Mouse (Mus musculus) Patski (cell line): Measurements from ENCODE around the gene Apba1. TPM values are rescaled to one million over a fixed set of nuclear protein-coding genes. Genes with fewer than 3 reads are reported as not detected.

Source experiments
- ATAC-seq: fragments of 100-300 bp; one replicate; pipeline ENCODE4 v1.8.0; 2021
- CTCF ChIA-PET: fragments of 350-600 bp; sonication (Branson Sonifier 250); formaldehyde crosslinking; loops from one replicate; lab custom pipeline; 2022; ENCODE audit warnings: inconsistent platforms; lab: Charles Lee
- POLR2A ChIA-PET: fragments of 350-600 bp; sonication (Branson Sonifier 250); formaldehyde crosslinking; loops from one replicate; lab custom pipeline; 2022; ENCODE audit warnings: antibody characterized with exemption, inconsistent platforms; lab: Charles Lee
- DNase-seq: peaks from one replicate; pipeline ENCODE4 v3.0.0-alpha.2; 2011; ENCODE audit warnings: low read depth, low spot score
- H3K27me3 ChIP-seq: fragments of 371-371 bp; one replicate; pipeline ENCODE4 v1.5.1; 2021
- CTCF ChIP-seq: fragments of 100-300 bp; IDR thresholded peaks from one replicate; pipeline ENCODE4 v1.5.1; 2021
- in situ Hi-C: fragments of 300-500 bp; cut with MboI; formaldehyde crosslinking; loops from 3 replicates; pipeline ENCODE4 v1.11.1; 2018; ENCODE audit warnings: low pct_unique_long_range_greater_than_20kb, mixed read lengths
- polyA plus RNA-seq: library from polyadenylated mRNA; unstranded; gene quantifications from one replicate; pipeline ENCODE4 v1.2.3, GENCODE M21; 2021

The Apba1 gene
- polyA plus RNA-seq = 0.03 TPM

DNA sequence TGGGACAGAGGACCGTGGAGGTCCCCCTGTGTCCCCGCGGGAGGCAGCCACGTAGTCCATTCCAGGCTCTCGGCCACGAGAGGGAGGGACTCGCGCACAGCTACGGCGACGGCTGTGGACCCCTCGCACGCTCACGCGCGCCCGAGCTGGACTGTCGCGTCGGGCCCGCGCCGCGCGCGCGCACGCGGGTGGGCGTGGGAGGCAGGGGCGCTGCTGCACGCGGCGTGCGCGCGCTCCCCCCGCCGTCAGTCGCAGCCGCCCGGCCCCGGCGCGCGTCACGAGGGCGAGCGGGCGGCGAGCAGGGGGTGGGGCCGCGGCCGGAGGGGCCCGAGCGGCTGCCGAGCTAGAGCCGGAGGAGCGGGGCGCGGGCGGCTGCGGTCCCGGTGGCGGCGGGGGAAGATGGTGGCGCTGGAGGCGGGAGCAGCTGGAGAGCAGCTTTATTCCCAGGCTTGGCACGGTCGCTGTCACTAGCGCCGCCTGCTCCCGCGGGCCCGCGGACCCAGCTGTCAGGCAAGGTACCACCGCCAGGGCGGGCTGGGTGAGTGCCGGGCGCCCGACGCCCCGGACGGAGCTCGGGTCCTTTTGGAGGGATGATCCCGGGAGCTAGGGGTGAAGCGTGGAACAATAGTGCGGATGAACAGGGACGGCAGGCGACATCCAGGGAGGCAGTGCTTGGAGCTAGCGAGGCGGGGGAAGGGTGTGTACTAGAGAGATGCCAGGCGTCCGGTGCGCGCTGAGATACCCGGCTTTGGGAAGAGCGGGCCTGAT lies at the start of gene Apba1:
Apba1 (plus strand) TSS at position 334 of the 768 bp plus-strand sequence.
- ChIA-PET POLR2A (no interaction called here), CTCF (interaction anchor here (0.7 to 5.1 kb wide), 16 partner anchors 10 to 213 kb away, joined by 3 to 41 read pairs (median 4); no protein-coding TSS in a partner anchor)
- ATAC-seq (peak; percentile 75), DNase-seq (no peak)
- peak; percentile 37 for TF ChIP-seq CTCF
- in situ Hi-C loops = loop anchor here (25.0 kb wide), 1 partner anchor 196 kb away; no protein-coding TSS in a partner anchor
- peaks cover 54% of the 10 kb centered on the region for H3K27me3 ChIP-seq

GRCm38 (mm10) chr19:23746506-23746905 lies 12.2 kb upstream of the Apba1 start:
- in situ Hi-C loops = no loop called here
- peaks cover 29% of the 10 kb centered on the region for H3K27me3 ChIP-seq
- DNase-seq = no peak
- CTCF ChIA-PET = no interaction called here
- POLR2A ChIA-PET = no interaction called here
- no peak for TF ChIP-seq CTCF
- ATAC-seq = no peak

- ATAC-seq = no peak
- ChIA-PET CTCF (interaction anchor here (1.9 to 5.1 kb wide), 4 partner anchors 13 to 69 kb away, joined by 6 to 41 read pairs (median 7); no protein-coding TSS in a partner anchor), POLR2A (no interaction called here)
- DNase-seq = no peak
- no peak for TF ChIP-seq CTCF
- peaks cover 40% of the 10 kb centered on the region for H3K27me3 ChIP-seq
- in situ Hi-C loops = loop anchor here (25.0 kb wide), 1 partner anchor 195 kb away; no protein-coding TSS in a partner anchor
Observed at GRCm38 (mm10) chr19:23757011-23757410, 1.7 kb upstream of the Apba1 start.

DNA sequence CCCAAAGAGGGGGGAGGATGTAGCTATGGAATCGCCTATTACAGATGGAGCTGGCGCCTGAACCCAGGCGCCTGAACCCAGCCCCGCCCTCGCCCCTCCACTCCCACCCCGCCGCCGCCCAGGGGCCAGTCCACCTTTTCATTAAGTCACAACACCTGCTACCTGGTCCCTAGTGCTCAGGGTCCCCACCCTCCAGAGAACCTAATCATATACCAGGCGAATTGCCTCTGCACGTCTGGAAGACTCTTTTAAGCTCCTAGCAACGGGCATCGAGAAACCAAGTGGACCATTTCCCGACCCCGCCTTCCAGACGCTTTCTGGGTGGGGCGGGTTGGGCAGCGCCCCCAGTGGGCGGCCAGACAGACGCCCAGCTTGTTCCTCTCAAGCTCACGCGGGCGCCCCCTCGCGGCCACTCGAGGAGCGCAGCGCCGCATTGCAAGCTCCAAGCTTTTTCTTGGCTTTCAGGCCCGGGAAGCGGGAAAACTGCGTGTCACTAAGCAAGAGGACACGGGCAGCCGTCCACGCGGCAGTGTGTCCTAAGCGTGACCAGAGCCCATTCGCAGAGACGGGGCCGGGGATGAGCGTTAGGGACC lies 630 bp upstream of the Apba1 start:
- peak; percentile 100 for TF ChIP-seq CTCF
- in situ Hi-C loops = loop anchor here (25.0 kb wide), 1 partner anchor 196 kb away; no protein-coding TSS in a partner anchor
- ATAC-seq (peak; percentile 96), DNase-seq (peak; percentile 39)
- H3K27me3 ChIP-seq = peaks cover 48% of the 10 kb centered on the region
- POLR2A ChIA-PET = no interaction called here
- CTCF ChIA-PET = interaction anchor here (0.7 to 5.1 kb wide), 17 partner anchors 9 to 213 kb away, joined by 3 to 41 read pairs (median 4); no protein-coding TSS in a partner anchor

GRCm38 (mm10) chr19:23759322-23759945 lies 747 bp downstream of the Apba1 start:
- DNase-seq (no peak), ATAC-seq (no peak)
- TF ChIP-seq CTCF = no peak
- ChIA-PET CTCF (interaction anchor here (2.0 to 5.1 kb wide), 2 partner anchors 10 to 36 kb away, joined by 10 to 41 read pairs; no protein-coding TSS in a partner anchor), POLR2A (no interaction called here)
- H3K27me3 ChIP-seq = peaks cover 60% of the 10 kb centered on the region
- in situ Hi-C loops = loop anchor here (25.0 kb wide), 1 partner anchor 197 kb away; no protein-coding TSS in a partner anchor

DNA sequence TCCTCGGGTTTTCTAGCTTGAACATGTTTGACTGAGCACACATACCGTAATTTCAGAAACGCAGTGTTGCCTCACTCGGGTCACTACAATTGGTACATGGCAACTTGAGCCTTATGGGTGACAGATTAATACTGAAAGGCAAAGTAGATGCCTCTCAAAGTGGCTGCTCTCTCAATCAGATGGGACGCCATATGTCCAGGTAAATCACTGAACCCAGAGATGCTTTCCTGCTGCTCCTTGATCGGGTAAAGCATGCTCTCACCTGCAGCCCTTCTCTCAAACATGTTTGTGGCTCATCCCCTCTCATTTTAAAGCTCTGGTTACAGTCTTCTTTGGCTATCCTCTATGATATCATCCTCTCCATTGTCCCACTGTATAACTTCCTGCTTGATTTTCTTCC lies 4.7 kb downstream of the Apba1 start:
- in situ Hi-C loops = loop anchor here (25.0 kb wide), 1 partner anchor 201 kb away; no protein-coding TSS in a partner anchor
- TF ChIP-seq CTCF = no peak
- ChIA-PET CTCF (no interaction called here), POLR2A (no interaction called here)
- ATAC-seq (no peak), DNase-seq (no peak)
- peaks cover 71% of the 10 kb centered on the region for H3K27me3 ChIP-seq

DNA sequence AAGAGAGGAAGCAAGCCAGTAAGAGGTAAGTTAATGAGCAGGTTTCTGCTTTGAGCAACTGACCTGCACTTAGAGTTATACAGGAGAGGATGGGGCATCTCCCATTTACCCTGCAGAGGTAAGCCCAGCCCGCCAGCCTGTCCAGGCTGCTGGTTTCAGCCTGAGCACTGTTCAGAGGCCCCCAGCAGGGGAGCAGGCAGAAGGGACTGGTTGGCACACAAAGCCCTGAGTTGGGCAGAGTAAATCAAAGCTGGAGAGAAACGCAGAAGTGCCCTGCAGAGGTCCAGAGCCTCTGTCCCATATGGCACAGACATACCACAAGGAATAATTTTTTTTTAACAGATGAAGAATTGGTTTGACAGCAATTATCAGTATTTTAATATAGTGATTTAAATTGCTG lies 5.4 kb downstream of the Apba1 start:
- ATAC-seq = no peak

GRCm38 (mm10) chr19:23768864-23769263 lies 10.2 kb downstream of the Apba1 start:
- no peak for TF ChIP-seq CTCF
- DNase-seq = no peak
- CTCF ChIA-PET = interaction anchor here (1.8 to 7.2 kb wide), 3 partner anchors 10 to 15 kb away, joined by 5 to 41 read pairs (median 6); partner anchors contain the start of gene Apba1
- H3K27me3 ChIP-seq = peaks cover 43% of the 10 kb centered on the region
- in situ Hi-C loops = loop anchor here (25.0 kb wide), 1 partner anchor 207 kb away; no protein-coding TSS in a partner anchor
- ATAC-seq = no peak
- POLR2A ChIA-PET = no interaction called here

More for the DNA sequence above, 5.4 kb downstream of the Apba1 start:
- ChIA-PET POLR2A (no interaction called here), CTCF (no interaction called here)
- DNase-seq = no peak
- peaks cover 77% of the 10 kb centered on the region for H3K27me3 ChIP-seq
- in situ Hi-C loops = loop anchor here (25.0 kb wide), 1 partner anchor 202 kb away; no protein-coding TSS in a partner anchor
- TF ChIP-seq CTCF = no peak

DNA sequence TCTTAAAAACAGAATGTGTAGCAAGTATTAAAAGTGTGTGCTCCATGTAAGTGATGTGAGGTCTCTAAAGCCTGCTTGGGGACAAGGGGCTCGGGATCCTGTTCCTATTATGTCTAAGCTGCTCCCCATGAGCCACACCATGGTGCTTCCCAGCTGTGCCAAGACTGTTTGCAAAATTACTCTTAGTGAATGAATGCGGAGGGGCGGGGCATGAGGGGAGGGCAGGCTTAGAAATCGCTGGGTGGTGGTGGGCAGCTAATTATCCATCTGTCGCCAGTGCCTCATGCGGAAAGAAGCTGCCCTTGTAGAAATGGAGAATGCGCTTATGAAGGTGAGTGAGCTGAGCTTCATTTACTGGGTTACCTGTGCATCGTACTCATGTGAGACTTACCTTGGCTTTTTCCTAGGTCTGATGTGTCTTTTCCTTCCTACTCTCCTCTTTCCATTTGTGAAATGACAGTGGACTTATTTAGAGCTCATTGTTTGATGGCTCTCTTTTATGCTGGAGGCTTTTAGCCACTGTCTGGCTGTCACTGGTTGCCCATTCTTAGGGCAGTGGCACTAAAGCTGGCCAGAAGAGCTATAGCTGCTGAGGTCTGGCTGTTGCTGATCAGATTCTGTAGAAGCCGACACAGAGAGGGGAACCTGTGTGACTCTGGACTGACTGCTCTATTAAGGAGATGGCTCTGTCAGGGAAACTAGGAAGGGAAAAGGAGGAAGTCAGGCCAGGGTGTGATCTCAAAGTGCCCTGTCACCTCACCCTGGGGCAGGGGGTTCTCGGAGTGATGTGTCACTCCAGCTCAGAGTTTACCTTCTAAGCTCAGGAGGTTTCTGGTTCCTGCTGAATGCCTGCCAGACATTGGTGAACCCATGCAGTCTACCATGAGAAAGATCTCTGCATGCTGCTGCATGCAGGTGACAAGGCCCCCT lies 12.1 kb downstream of the Apba1 start:
- DNase-seq = no peak
- POLR2A ChIA-PET = interaction anchor here (0.6 kb wide), 1 partner anchor 88 kb away, joined by 4 read pairs; no protein-coding TSS in a partner anchor
- no peak for TF ChIP-seq CTCF
- ATAC-seq = no peak
- CTCF ChIA-PET = interaction anchor here (7.2 kb wide), 1 partner anchor 12 kb away, joined by 41 read pairs; the partner anchor contains the start of gene Apba1
- in situ Hi-C loops = loop anchor here (25.0 kb wide), 1 partner anchor 208 kb away; no protein-coding TSS in a partner anchor
- H3K27me3 ChIP-seq = peaks cover 33% of the 10 kb centered on the region
